ENCODE assay signal across 8 mouse cellular contexts in genomic region chr7:116034282-116034758, GRCm38 (mm10). TPM values are rescaled to one million over a fixed set of nuclear protein-coding genes. Genes with fewer than 3 reads are reported as not detected.
DNase-seq lines count a peak whose midpoint lies in the region; ATAC-seq and TF ChIP-seq lines count a peak whose summit lies in the region.

No protein-coding gene starts in this region.

- H3K4me3 ChIP-seq in G1E (ENCODE audit: low read depth, low read length) = peak overlapping the region; percentile 44; the same call in 1 of the 2 replicates
- H3K4me3 ChIP-seq in forebrain, embryonic 10.5 days = peak overlapping the region; percentile 72
- peak overlapping the region; percentile 63 for H3K4me3 ChIP-seq in stomach, embryonic 15.5 days (replicated peaks)

- intact Hi-C loops in heart, postnatal 10 days (cut with DNase I) = loop anchor here (5.0 to 10.0 kb wide), 6 partner anchors 212 to 1162 kb away; no protein-coding TSS in a partner anchor

- peak overlapping the region; percentile 98 for H3K4me2 ChIP-seq in stomach, embryonic 15.5 days

- H3K36me3 ChIP-seq in G1E (replicated peaks) = no peaks in the 10 kb centered on the region
- no peaks in the 10 kb centered on the region for H3K36me3 ChIP-seq in forebrain, embryonic 10.5 days (replicated peaks)
- H3K36me3 ChIP-seq in stomach, embryonic 15.5 days = no peaks in the 10 kb centered on the region

- DNase-seq in adrenal gland, adult (ENCODE audit: inconsistent age in 2 of 2, low spot score in 1 of 2) = peak; percentile 70 to 90
- no peak for DNase-seq in adrenal gland, postnatal 4 days (ENCODE audit: low spot score in 2 of 2)
- no peak for DNase-seq in G1E (ENCODE audit: low spot score)
- peak; percentile 91 for DNase-seq in forebrain, embryonic 10.5 days (ENCODE audit: extremely low spot score, low spot score)
- peak; percentile 73 to 80 for DNase-seq in heart, postnatal 10 days
- DNase-seq in kidney, postnatal 36 days = peak; percentile 14 to 47
- DNase-seq in lung, postnatal 25 days (ENCODE audit: low spot score) = peak; percentile 39

- under 1% methylated on average over 25 of the region's 25 CpGs for WGBS in forebrain, embryonic 10.5 days
- WGBS in stomach, embryonic 15.5 days = under 1% methylated on average over 25 of the region's 25 CpGs

- peaks cover 95% of the 10 kb centered on the region for H3K27me3 ChIP-seq in G1E (ENCODE audit: insufficient read depth, low read length)
- H3K27me3 ChIP-seq in forebrain, embryonic 10.5 days (ENCODE audit: poor library complexity, severe bottlenecking) = peaks cover 52% of the 10 kb centered on the region
- peaks cover 34% of the 10 kb centered on the region for H3K27me3 ChIP-seq in stomach, embryonic 15.5 days (replicated peaks)

- no peak for TF ChIP-seq CTCF in G1E (IDR thresholded peaks at IDR 0.05; ENCODE audit: low read depth, low read length)

- H3K4me1 ChIP-seq in G1E (ENCODE audit: insufficient read depth, low read depth, low read length) = peaks cover 53% of the 10 kb centered on the region
- peaks cover 80% of the 10 kb centered on the region for H3K4me1 ChIP-seq in forebrain, embryonic 10.5 days
- peaks cover 23% of the 10 kb centered on the region for H3K4me1 ChIP-seq in stomach, embryonic 15.5 days

- H3K27ac ChIP-seq in forebrain, embryonic 10.5 days = peak overlapping the region; percentile 100
- peak overlapping the region; percentile 77 for H3K27ac ChIP-seq in stomach, embryonic 15.5 days

- no peaks in the 10 kb centered on the region for H3K9me3 ChIP-seq in G1E (replicated peaks)
- H3K9me3 ChIP-seq in forebrain, embryonic 10.5 days = no peaks in the 10 kb centered on the region
- no peaks in the 10 kb centered on the region for H3K9me3 ChIP-seq in stomach, embryonic 15.5 days

- no peak for ATAC-seq in G1E (ENCODE audit: extremely low read depth, insufficient number of reproducible peaks, low FRiP score, poor library complexity, severe bottlenecking)
- peak; percentile 15; the same call in 1 of the 2 replicates for ATAC-seq in stomach, embryonic 15.5 days (ENCODE audit: insufficient read depth, low FRiP score, low read depth)

- H3K9ac ChIP-seq in stomach, embryonic 15.5 days = peak overlapping the region; percentile 48

RNA-seq across cellular contexts. Expression of gene Sox6, which starts 4.3 kb away (rescaled TPM):
- 10 to 100 TPM; 17.1 to 18.1 TPM for total RNA-seq in adrenal gland, postnatal 4 days (2021)
- 12.7 and 162 TPM in 2 replicates for total RNA-seq in G1E (2014; fragmentation: Nextera tagmentation)
- 2.5 and 3.8 TPM in 2 replicates for total RNA-seq in G1E (2017)
- 2.3 and 2.6 TPM in 2 replicates for polyA plus RNA-seq in G1E (2012)
- 71.1 and 77.3 TPM in 2 replicates for polyA plus RNA-seq in forebrain, embryonic 10.5 days (2016; fragmentation: Nextera tagmentation; extraction: Ambion mirVana)
- 10 to 100 TPM; 22.9 to 30.3 TPM for total RNA-seq in heart, postnatal 10 days (2021)
- polyA plus RNA-seq in stomach, embryonic 15.5 days (2015; fragmentation: Nextera tagmentation; extraction: Ambion mirVana) = 36.3 and 42.4 TPM in 2 replicates

RNA-seq across cellular contexts. Expression of gene 1110004F10Rik, which starts 4.9 kb away (rescaled TPM):
- total RNA-seq in adrenal gland, postnatal 4 days (2021) = 100 to 1,000 TPM; 132 to 137 TPM
- total RNA-seq in G1E (2014; fragmentation: Nextera tagmentation) = 122 and 127 TPM in 2 replicates
- total RNA-seq in G1E (2017) = 239 and 262 TPM in 2 replicates
- 52.4 and 74.2 TPM in 2 replicates for polyA plus RNA-seq in G1E (2012)
- 360 and 361 TPM in 2 replicates for polyA plus RNA-seq in forebrain, embryonic 10.5 days (2016; fragmentation: Nextera tagmentation; extraction: Ambion mirVana)
- 10 to 100 TPM; 65.9 to 73.8 TPM for total RNA-seq in heart, postnatal 10 days (2021)
- 226 and 230 TPM in 2 replicates for polyA plus RNA-seq in stomach, embryonic 15.5 days (2015; fragmentation: Nextera tagmentation; extraction: Ambion mirVana)

RNA-seq across cellular contexts. Expression of gene Gm4353, which starts 50.1 kb away (rescaled TPM):
- 1 to 10 TPM; 2.4 to 2.5 TPM for total RNA-seq in adrenal gland, postnatal 4 days (2021)
- total RNA-seq in G1E (2014; fragmentation: Nextera tagmentation) (1.4 and 2.7 TPM in 2 replicates), G1E (2017) (2.0 and 2.3 TPM in 2 replicates)
- polyA plus RNA-seq in G1E (2012) = 0.31 TPM in 1 of 2 replicates, not detected in the other
- polyA plus RNA-seq in forebrain, embryonic 10.5 days (2016; fragmentation: Nextera tagmentation; extraction: Ambion mirVana) = 1.0 TPM in 2 replicates
- 1 to 10 TPM in 1 of 2 experiments, under 1 TPM in 1; 0.74 to 2.1 TPM for total RNA-seq in heart, postnatal 10 days (2021)
- polyA plus RNA-seq in stomach, embryonic 15.5 days (2015; fragmentation: Nextera tagmentation; extraction: Ambion mirVana) = 0.46 and 3.0 TPM in 2 replicates

Comparison
In these comparisons a context has a peak if more than half of its experiments do, and no peak if none do; other contexts are left out.
1. DNase-seq: peak in adrenal gland, adult (2 of 2), forebrain, embryonic 10.5 days (single experiment), heart, postnatal 10 days (2 of 2), kidney, postnatal 36 days (2 of 2) and lung, postnatal 25 days (single experiment); none in adrenal gland, postnatal 4 days (0 of 2) and G1E (single experiment).
2. Peak in every context shown above with its lines, with median percentiles within 50 percentile points of each other: H3K4me3 ChIP-seq.